9 mouse cellular contexts compared by ENCODE assay signal in genomic region chr2:127121591-127122235, GRCm38 (mm10). TPM values are rescaled to one million over a fixed set of nuclear protein-coding genes. Genes with fewer than 3 reads are reported as not detected.
DNase-seq lines count a peak whose midpoint lies in the region; ATAC-seq and TF ChIP-seq lines count a peak whose summit lies in the region.
"Had no signal": no experiment of that assay in that cellular context is flagged by ENCODE, and none has a peak within 500 bp of the region (broad histone marks: within the 10 kb centered on the region; RNA-seq: fewer than 3 reads in every experiment).

No protein-coding gene starts in this region.

- 80% methylated on average over 8 of the region's 8 CpGs for WGBS in liver, adult 2 months
- 94% methylated on average over 8 of the region's 8 CpGs for WGBS in liver, embryonic 11.5 days
- WGBS in kidney, embryonic 16.5 days = 79% methylated on average over 8 of the region's 8 CpGs
- WGBS in neural tube, embryonic 15.5 days = 95% methylated on average over 8 of the region's 8 CpGs
- WGBS in forebrain, embryonic 16.5 days = 91% methylated on average over 8 of the region's 8 CpGs

- DNase-seq in adrenal gland, adult 2 months = peak; percentile 15
- no peak for DNase-seq in adrenal gland, adult 8-10 months
- DNase-seq in liver, adult 2 months (ENCODE audit: extremely low read depth, low read depth, low spot score) = peak; percentile 24
- no peak for DNase-seq in liver, embryonic 11.5 days (ENCODE audit: low spot score)
- DNase-seq in thymus, adult 18-20 months = no peak

- H3K27ac ChIP-seq in liver, adult 2 months (replicated peaks; ENCODE audit: insufficient read depth, low read depth, low read length) = 0 out of 2 replicates have a peak overlapping the region, but pooled peaks have one; percentile 8
- no peak overlapping the region for H3K27ac ChIP-seq in liver, embryonic 11.5 days (ENCODE audit: low read depth, low read length)
- H3K27ac ChIP-seq in kidney, embryonic 16.5 days (ENCODE audit: low read length) = peak overlapping the region; percentile 57
- peak overlapping the region; percentile 14; the same call in 1 of the 2 replicates for H3K27ac ChIP-seq in neural tube, embryonic 15.5 days (replicated peaks)
- H3K27ac ChIP-seq in forebrain, embryonic 16.5 days (ENCODE audit: low read length) = no peak overlapping the region

- no peaks in the 10 kb centered on the region for H3K79me2 ChIP-seq in liver, adult 2 months (ENCODE audit: control insufficient read depth, insufficient read depth, low read length)

- no peaks in the 10 kb centered on the region for H3K9me3 ChIP-seq in liver, embryonic 11.5 days (ENCODE audit: control insufficient read depth, low read length)
- no peaks in the 10 kb centered on the region for H3K9me3 ChIP-seq in kidney, embryonic 16.5 days (ENCODE audit: low read length)
- no peaks in the 10 kb centered on the region for H3K9me3 ChIP-seq in neural tube, embryonic 15.5 days (replicated peaks)
- H3K9me3 ChIP-seq in forebrain, embryonic 16.5 days (ENCODE audit: control insufficient read depth, low read length) = no peaks in the 10 kb centered on the region

- no peak for ATAC-seq in liver, embryonic 11.5 days (replicated peaks; ENCODE audit: low FRiP score)
- ATAC-seq in kidney, embryonic 16.5 days (ENCODE audit: low FRiP score, low TSS enrichment) = peak; percentile 39; the same call in 1 of the 2 replicates
- ATAC-seq in neural tube, embryonic 15.5 days (ENCODE audit: low FRiP score) = no peak
- ATAC-seq in forebrain, embryonic 16.5 days = no peak

- no peaks in the 10 kb centered on the region for H3K4me1 ChIP-seq in liver, adult 2 months (ENCODE audit: control insufficient read depth, insufficient read depth, low read length)
- H3K4me1 ChIP-seq in liver, embryonic 11.5 days (replicated peaks; ENCODE audit: control insufficient read depth, insufficient read depth, low read length) = no peaks in the 10 kb centered on the region
- no peaks in the 10 kb centered on the region for H3K4me1 ChIP-seq in kidney, embryonic 16.5 days (ENCODE audit: insufficient read depth, low read length)
- no peaks in the 10 kb centered on the region for H3K4me1 ChIP-seq in neural tube, embryonic 15.5 days
- H3K4me1 ChIP-seq in forebrain, embryonic 16.5 days (replicated peaks; ENCODE audit: control insufficient read depth, insufficient read depth, low read length) = no peaks in the 10 kb centered on the region

- H3K4me2 ChIP-seq in liver, embryonic 11.5 days = no peak overlapping the region
- no peak overlapping the region for H3K4me2 ChIP-seq in kidney, embryonic 16.5 days (replicated peaks; ENCODE audit: low read depth, low read length)
- H3K4me2 ChIP-seq in neural tube, embryonic 15.5 days = no peak overlapping the region
- no peak overlapping the region for H3K4me2 ChIP-seq in forebrain, embryonic 16.5 days (ENCODE audit: low read length)
- H3K4me2 ChIP-seq: midbrain, embryonic 11.5 days had no signal

- H3K27me3 ChIP-seq in liver, adult 2 months (ENCODE audit: control insufficient read depth, insufficient read depth, low read length) = no peaks in the 10 kb centered on the region
- H3K27me3 ChIP-seq in liver, embryonic 11.5 days (replicated peaks; ENCODE audit: control insufficient read depth, insufficient read depth, low read length) = no peaks in the 10 kb centered on the region
- no peaks in the 10 kb centered on the region for H3K27me3 ChIP-seq in kidney, embryonic 16.5 days (ENCODE audit: insufficient read depth, low read length)
- no peaks in the 10 kb centered on the region for H3K27me3 ChIP-seq in neural tube, embryonic 15.5 days (replicated peaks)
- no peaks in the 10 kb centered on the region for H3K27me3 ChIP-seq in forebrain, embryonic 16.5 days (replicated peaks; ENCODE audit: control insufficient read depth, insufficient read depth, low read length)

- TF ChIP-seq CTCF in liver, adult 2 months (IDR thresholded peaks at IDR 0.05; ENCODE audit: low read depth, low read length) = no peak

- TF ChIP-seq POLR2A in liver, adult 2 months (IDR thresholded peaks at IDR 0.05; ENCODE audit: extremely low read depth, insufficient read depth, low read length) = no peak

- H3K36me3 ChIP-seq in liver, adult 2 months (ENCODE audit: control insufficient read depth, insufficient read depth, low read length) = no peaks in the 10 kb centered on the region
- H3K36me3 ChIP-seq in liver, embryonic 11.5 days (ENCODE audit: control insufficient read depth, insufficient read depth, low read length) = peaks cover 65% of the 10 kb centered on the region
- peaks cover 66% of the 10 kb centered on the region for H3K36me3 ChIP-seq in kidney, embryonic 16.5 days (ENCODE audit: insufficient read depth, low read length)
- peaks cover 2% of the 10 kb centered on the region; the same call in 1 of the 2 replicates for H3K36me3 ChIP-seq in neural tube, embryonic 15.5 days
- peaks cover 2% of the 10 kb centered on the region for H3K36me3 ChIP-seq in forebrain, embryonic 16.5 days (ENCODE audit: control insufficient read depth, insufficient read depth)

- no peak overlapping the region for H3K4me3 ChIP-seq in liver, adult 2 months (ENCODE audit: insufficient read depth, low read depth, low read length)
- no peak overlapping the region for H3K4me3 ChIP-seq in liver, embryonic 11.5 days (ENCODE audit: low read depth, low read length)
- H3K4me3 ChIP-seq in kidney, embryonic 16.5 days (ENCODE audit: low read length) = no peak overlapping the region
- no peak overlapping the region for H3K4me3 ChIP-seq in neural tube, embryonic 15.5 days (replicated peaks)
- H3K4me3 ChIP-seq in forebrain, embryonic 16.5 days (replicated peaks; ENCODE audit: low read length) = no peak overlapping the region

- H3K9ac ChIP-seq in liver, adult 2 months (ENCODE audit: low read depth, low read length) = 0 out of 2 replicates have a peak overlapping the region, but pooled peaks have one; percentile 25
- no peak overlapping the region for H3K9ac ChIP-seq in liver, embryonic 11.5 days (ENCODE audit: low read depth, low read length)
- 0 out of 2 replicates have a peak overlapping the region, but pooled peaks have one; percentile 3 for H3K9ac ChIP-seq in kidney, embryonic 16.5 days (replicated peaks; ENCODE audit: low read length)
- H3K9ac ChIP-seq in neural tube, embryonic 15.5 days (replicated peaks) = no peak overlapping the region
- no peak overlapping the region for H3K9ac ChIP-seq in forebrain, embryonic 16.5 days (replicated peaks; ENCODE audit: low read depth, low read length)

RNA-seq across cellular contexts. Expression of gene Ncaph, which starts 12.0 kb away (rescaled TPM):
- total RNA-seq in adrenal gland, adult 2 months (2021) = 1 to 10 TPM; 1.4 to 2.6 TPM
- 0.46 and 0.89 TPM in 2 replicates for polyA plus RNA-seq in adrenal gland, adult 2 months (2012; rRNA removed)
- 1 to 10 TPM; 1.6 to 2.4 (median 1.7) TPM for total RNA-seq in adrenal gland, adult 8-10 months (2022)
- total RNA-seq in liver, adult 2 months (2014; rRNA removed) = 0.65 and 2.3 TPM in 2 replicates
- 0.14 and 0.24 TPM in 2 replicates for polyA plus RNA-seq in liver, adult 2 months (2012; rRNA removed)
- polyA plus RNA-seq in liver, embryonic 11.5 days (2014; fragmentation: Nextera tagmentation; extraction: Ambion mirVana) = 89.9 and 105 TPM in 2 replicates
- 91.5 and 96.6 TPM in 2 replicates for polyA plus RNA-seq in kidney, embryonic 16.5 days (2015; fragmentation: Nextera tagmentation; extraction: Ambion mirVana)
- polyA plus RNA-seq in neural tube, embryonic 15.5 days (2015; fragmentation: Nextera tagmentation; extraction: Ambion mirVana) = 10.2 and 26.5 TPM in 2 replicates
- polyA plus RNA-seq in forebrain, embryonic 16.5 days (2015; fragmentation: Nextera tagmentation; extraction: Ambion mirVana) = 33.5 and 40.8 TPM in 2 replicates

RNA-seq across cellular contexts. Expression of gene Itpripl1, which starts 21.5 kb away (rescaled TPM):
- total RNA-seq in adrenal gland, adult 2 months (2021) = 1 to 10 TPM; 5.1 to 7.0 TPM
- 3.3 and 3.7 TPM in 2 replicates for polyA plus RNA-seq in adrenal gland, adult 2 months (2012; rRNA removed)
- total RNA-seq in adrenal gland, adult 8-10 months (2022) = 1 to 10 TPM; 4.8 to 6.5 (median 5.4) TPM
- total RNA-seq in liver, adult 2 months (2014; rRNA removed) = 4.8 and 5.3 TPM in 2 replicates
- 4.7 and 6.1 TPM in 2 replicates for polyA plus RNA-seq in liver, adult 2 months (2012; rRNA removed)
- polyA plus RNA-seq in liver, embryonic 11.5 days (2014; fragmentation: Nextera tagmentation; extraction: Ambion mirVana) = 32.1 and 33.4 TPM in 2 replicates
- polyA plus RNA-seq in kidney, embryonic 16.5 days (2015; fragmentation: Nextera tagmentation; extraction: Ambion mirVana) = 24.0 and 27.1 TPM in 2 replicates
- polyA plus RNA-seq in neural tube, embryonic 15.5 days (2015; fragmentation: Nextera tagmentation; extraction: Ambion mirVana) = 12.1 and 14.8 TPM in 2 replicates
- polyA plus RNA-seq in forebrain, embryonic 16.5 days (2015; fragmentation: Nextera tagmentation; extraction: Ambion mirVana) = 16.5 and 19.1 TPM in 2 replicates

RNA-seq across cellular contexts. Expression of gene Blvra, which starts 51.2 kb away (rescaled TPM):
- 10 to 100 TPM; 24.3 to 27.8 TPM for total RNA-seq in adrenal gland, adult 2 months (2021)
- 2.9 TPM in 2 replicates for polyA plus RNA-seq in adrenal gland, adult 2 months (2012; rRNA removed)
- total RNA-seq in adrenal gland, adult 8-10 months (2022) = 10 to 100 TPM; 26.7 to 33.4 (median 29.3) TPM
- 17.7 and 23.6 TPM in 2 replicates for total RNA-seq in liver, adult 2 months (2014; rRNA removed)
- polyA plus RNA-seq in liver, adult 2 months (2012; rRNA removed) = 5.8 and 7.5 TPM in 2 replicates
- 69.6 and 78.2 TPM in 2 replicates for polyA plus RNA-seq in liver, embryonic 11.5 days (2014; fragmentation: Nextera tagmentation; extraction: Ambion mirVana)
- 47.4 and 51.5 TPM in 2 replicates for polyA plus RNA-seq in kidney, embryonic 16.5 days (2015; fragmentation: Nextera tagmentation; extraction: Ambion mirVana)
- 34.4 and 40.9 TPM in 2 replicates for polyA plus RNA-seq in neural tube, embryonic 15.5 days (2015; fragmentation: Nextera tagmentation; extraction: Ambion mirVana)
- 30.6 and 31.0 TPM in 2 replicates for polyA plus RNA-seq in forebrain, embryonic 16.5 days (2015; fragmentation: Nextera tagmentation; extraction: Ambion mirVana)

Comparison
In these comparisons a context has a peak if more than half of its experiments do, and no peak if none do; other contexts are left out.
1. DNase-seq: peak in adrenal gland, adult 2 months (single experiment) and liver, adult 2 months (single experiment); none in adrenal gland, adult 8-10 months (single experiment), liver, embryonic 11.5 days (single experiment) and thymus, adult 18-20 months (0 of 2).
2. H3K27ac ChIP-seq: peak in liver, adult 2 months (single experiment), kidney, embryonic 16.5 days (single experiment) and neural tube, embryonic 15.5 days (single experiment); none in liver, embryonic 11.5 days (single experiment) and forebrain, embryonic 16.5 days (single experiment).
3. H3K9ac ChIP-seq: peak in liver, adult 2 months (single experiment) and kidney, embryonic 16.5 days (single experiment); none in liver, embryonic 11.5 days (single experiment), neural tube, embryonic 15.5 days (single experiment) and forebrain, embryonic 16.5 days (single experiment).